Mouse (Mus musculus) embryo, embryonic 9.5 days (tissue): ENCODE measurements at regions not wholly inside any gene's neighbourhood (a gene's known extent, or its start where the extent isn't known, plus 50 kb on each side); places are given as distances from the start of the nearest gene placed in this dataset.

ENCODE experiments used
- DNase-seq: peaks from one replicate; pipeline ENCODE4 v3.0.0-alpha.2; 2017; ENCODE audit errors: extremely low spot score

DNA sequence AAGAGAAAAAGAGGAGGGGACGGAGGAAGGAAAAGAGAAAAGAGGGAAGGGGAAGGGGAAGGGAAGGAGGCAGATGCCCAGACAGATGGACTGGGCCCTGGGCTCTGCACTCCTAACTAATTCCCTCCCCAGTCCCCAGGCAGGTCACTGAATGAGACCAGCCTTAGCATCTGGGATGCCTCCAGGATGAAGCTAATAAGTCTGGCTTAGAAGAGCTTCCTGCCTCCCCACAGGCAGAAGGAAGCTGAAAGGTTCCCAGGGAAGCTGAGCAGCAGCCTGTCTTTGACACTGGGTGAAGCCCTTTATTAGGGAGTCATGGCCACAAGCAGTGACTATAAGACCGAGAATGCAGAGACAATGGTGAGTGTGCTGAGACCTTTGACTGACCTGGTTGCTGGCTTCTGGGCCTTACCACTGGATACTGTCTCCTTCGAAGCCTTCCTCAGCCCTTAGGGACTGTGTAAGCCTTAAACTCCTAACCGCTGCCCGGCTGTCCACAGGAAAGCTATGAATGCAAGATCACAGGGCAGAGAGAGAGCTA, 76.7 kb upstream of the Bod1 start:
- DNase-seq = no peak

DNA sequence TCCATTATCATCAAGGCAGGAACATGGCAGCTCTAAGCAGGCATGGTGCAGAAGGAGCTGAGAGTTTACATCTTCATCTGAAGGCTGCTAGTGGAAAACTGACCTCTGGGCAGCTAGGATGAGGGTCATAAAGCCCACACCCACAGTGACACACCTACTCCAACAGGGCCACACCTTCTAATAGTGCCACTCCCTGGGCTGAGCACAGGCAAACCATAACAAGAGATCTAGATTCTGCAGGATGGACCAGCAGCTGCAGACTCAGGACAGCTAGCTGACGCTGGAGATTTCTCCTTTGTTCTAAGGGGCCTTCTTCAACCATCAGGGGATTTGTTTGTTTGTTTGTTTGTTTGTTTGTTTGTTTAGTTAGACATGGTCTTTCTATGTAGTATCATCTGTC, 79.6 kb upstream of the Bod1 start:
- no peak for DNase-seq

- no peak for DNase-seq
Measured at GRCm38 (mm10) chr11:31753211-31753610, 81.5 kb upstream of the Bod1 start.

DNA sequence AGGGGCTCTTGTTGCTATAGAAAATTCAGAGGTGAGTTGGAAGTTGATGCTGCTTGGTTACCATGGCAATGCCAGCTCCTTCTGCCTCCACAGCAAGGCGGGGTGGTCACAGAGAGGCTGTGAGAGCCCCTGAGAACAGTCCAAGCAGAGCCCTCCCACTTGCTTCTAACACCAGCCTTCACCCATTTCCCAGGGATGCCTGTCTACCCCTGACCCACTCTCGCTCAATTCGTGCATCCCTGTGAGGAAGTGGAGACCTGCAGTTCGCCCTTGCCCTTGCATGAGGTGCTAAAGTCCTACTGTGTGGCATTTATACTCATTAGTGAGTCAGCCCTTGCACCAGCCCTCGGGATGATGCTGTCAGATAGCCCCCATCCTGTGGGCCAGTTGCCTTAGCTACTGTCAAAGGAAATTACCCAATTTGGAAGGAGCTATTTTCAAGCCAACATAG, 82.1 kb upstream of the Bod1 start:
- no peak for DNase-seq

GRCm38 (mm10) chr11:31754416-31754815, 82.7 kb upstream of the Bod1 start:
- no peak for DNase-seq

GRCm38 (mm10) chr11:31755858-31756257, 84.2 kb upstream of the Bod1 start:
- DNase-seq = no peak

DNA sequence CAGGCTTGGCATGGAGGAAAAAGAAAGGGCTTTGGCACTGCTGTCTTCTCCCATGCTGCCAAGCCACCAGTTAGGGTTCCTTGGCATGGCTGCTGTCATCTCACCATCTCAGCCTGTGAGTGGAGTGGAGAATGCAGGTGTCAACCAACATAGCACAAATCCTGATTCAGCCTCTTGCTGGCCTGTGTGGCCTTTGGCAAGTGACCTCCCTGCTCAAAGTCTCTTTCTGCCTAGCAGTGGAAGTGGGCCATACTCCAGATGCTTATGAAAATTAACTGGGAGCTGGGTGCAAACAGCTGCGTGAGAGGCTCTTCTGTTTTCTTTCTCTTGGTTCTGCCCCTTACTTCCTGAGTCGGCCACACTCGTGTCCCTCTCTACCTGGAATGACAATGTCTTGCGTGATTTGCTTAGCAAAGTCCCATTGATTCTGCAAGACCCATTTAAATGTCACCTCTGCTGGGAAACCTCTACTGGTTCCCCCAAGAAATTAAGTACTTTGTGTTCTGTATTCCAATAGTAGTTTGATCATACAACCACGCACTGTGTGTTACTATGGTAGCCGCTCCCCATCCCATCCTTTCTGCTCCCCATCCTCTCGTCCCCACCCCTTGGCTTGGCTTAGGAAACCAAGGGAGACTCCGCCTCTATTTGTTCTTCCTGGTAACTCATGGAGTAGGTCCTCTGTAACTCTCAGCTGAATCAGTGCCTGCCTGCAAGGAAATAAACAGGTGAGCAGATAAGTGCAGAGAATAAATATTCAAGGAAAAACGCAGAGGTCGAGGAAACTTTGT, 84.9 kb upstream of the Bod1 start:
- DNase-seq = no peak

DNA sequence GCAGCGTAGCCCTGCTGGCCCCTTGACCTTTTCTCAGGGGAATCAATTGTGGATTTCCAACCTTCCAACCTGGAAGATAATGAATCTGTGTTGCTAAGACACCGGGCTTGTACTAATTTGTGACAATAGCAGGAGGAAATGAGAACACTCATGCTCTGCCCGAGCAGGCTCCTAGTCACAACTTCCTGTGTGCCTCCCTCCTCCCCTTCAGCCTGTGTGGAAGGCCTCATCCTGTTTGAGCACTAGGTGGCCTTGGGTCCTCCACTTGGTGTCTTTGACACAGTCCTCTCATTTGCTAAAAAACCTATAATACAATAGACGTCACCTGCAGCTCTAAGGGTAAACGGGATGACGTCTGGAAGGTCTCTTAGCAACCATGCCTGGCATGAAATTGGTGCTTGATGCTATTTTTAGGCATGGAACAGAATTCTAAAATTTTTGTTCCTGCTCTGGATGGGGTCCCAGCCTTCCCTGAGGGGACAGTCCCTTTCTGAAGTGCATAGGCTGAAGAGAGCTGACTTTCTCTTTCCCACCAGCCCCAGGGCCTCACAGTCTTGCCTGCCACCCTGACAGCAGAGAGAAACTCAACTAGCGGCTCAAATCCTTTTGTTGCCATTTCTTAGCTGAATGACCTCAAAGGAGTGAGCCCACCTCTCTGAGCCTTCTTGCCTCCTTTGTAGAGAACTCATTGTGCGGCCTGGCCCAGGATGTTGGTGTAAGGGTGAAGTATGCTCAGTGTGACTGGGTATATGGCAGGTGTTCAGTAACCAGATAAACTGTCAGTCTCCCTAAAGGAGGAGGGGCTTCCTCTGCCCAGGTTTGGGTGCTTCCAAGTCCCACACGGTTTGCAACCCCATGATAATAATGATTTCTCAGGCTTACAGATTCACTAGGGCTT, 88.4 kb upstream of the Bod1 start:
- DNase-seq = no peak

- no peak for DNase-seq
Measured at GRCm38 (mm10) chr11:31763856-31764255, 92.2 kb upstream of the Bod1 start.

DNA sequence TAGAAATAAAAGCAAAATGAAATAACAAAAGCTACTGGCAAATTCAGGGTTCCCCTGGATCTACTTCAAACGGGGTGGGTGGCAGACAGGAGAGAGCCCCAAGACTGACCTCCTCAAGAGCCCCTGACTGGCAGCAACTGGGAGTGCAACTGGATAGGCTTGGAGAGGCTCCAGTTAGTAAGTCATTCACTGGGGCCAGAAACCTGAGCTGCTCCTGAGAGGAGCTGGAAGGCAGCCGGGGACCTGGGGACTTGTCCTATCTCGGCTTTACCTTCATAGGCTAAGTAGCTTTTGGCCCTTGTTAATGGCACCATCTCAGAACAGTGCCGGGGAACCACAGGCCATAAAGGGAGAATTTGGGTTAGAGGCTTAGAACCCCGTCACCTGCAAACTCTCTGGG, 94.6 kb upstream of the Bod1 start:
- DNase-seq = no peak

DNA sequence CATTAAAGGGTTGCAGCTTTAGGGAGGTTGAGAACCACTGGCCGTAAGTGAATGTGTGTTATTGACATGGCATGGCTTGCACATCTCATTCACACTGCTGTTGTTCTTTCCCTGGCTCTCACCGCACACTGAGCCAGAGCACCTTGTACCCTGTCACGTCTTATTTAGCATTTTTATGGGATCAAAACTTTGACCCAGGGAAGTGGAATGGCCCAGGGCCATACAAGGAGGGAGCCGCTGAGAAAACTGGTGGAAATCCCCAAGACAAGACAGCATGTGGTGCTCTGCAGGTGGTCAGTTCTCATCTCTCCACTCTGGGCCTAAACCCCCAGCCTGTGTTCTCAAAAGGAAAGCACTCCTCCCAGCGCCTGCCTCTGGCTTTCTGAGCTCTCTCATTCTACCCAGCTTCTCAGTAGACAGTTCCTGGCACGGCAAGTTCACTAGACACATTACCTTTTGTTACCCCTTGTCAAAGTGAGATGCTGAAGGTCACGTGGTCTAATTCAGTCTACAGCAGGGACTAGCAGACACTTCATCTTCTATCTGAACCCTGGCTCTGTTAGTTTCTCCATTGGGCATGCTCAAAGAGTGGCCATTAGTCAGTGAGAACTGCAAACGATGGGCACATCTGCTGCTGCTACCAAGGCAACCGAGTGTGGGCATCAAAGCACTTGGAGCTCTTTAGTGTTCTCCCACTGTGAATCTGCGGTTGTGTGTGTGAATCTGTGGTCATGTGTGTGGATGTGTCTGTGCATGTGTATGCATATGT, 96.2 kb upstream of the Bod1 start:
- no peak for DNase-seq

- no peak for DNase-seq
Measured at GRCm38 (mm10) chr11:31769804-31770654, 98.3 kb upstream of the Bod1 start.

DNA sequence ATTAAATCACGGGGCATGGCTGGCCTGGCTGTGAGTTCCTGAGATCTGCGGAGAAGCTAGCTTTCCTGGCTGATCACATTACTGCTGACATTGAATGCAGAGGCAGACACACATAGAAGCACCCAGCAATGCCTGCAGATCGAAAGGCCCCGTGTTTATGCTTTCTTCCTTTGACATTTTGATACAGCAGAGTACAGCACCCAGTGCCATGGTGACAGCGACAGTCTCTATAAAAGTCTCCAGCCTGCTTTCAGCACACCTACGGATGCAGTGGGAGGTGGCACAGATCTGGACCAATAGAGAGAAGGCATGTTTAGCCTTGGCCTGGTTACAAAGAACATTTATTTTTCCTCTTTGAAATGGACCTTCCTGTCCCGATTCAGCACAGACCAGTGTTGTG, 99.2 kb upstream of the Bod1 start:
- no peak for DNase-seq

- no peak for DNase-seq
Measured at GRCm38 (mm10) chr11:31771491-31772439, 100.1 kb upstream of the Bod1 start.

GRCm38 (mm10) chr11:31777531-31777930, 94.5 kb upstream of the Cpeb4 start:
- no peak for DNase-seq

DNA sequence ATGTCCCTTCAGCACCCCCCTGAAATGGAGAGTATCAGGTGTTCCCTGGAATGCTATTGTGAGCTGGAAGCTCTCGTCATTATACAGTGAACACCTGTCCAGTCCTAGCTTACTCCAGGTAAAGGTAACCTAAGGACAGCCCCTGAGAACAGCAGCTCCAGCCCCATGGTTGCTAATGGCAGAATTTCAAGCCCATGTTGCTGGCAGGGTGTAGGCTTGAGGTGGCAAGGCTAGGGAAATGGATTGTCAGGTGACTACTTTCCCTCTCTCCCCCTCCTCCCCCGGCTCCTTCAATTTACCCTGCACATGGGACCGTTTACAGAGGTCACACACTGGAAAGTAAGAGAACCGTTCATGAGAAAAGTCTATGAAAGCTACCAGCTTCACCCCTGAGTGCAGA, 93.2 kb upstream of the Cpeb4 start:
- DNase-seq = no peak

GRCm38 (mm10) chr11:31779267-31779666, 92.7 kb upstream of the Cpeb4 start:
- DNase-seq = no peak

DNA sequence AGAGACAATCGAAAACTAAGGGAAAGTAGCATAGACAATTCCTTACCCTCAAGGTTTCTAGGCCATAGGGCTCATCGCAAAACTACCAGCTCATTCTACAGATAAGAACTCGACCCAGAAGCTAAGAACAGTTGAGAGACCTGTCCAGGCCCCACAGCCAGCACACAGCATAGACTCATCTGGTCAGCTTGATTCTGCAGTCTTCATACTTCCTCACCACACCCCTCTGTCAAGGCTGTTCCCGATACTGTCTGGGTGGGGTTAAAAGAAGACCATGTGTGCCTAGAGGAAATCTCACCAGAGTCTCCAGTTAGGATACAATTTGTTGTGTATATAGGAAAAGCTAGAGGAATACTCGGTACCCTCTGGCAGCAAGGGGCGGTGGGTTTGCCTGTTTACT, 91.0 kb upstream of the Cpeb4 start:
- DNase-seq = no peak

DNA sequence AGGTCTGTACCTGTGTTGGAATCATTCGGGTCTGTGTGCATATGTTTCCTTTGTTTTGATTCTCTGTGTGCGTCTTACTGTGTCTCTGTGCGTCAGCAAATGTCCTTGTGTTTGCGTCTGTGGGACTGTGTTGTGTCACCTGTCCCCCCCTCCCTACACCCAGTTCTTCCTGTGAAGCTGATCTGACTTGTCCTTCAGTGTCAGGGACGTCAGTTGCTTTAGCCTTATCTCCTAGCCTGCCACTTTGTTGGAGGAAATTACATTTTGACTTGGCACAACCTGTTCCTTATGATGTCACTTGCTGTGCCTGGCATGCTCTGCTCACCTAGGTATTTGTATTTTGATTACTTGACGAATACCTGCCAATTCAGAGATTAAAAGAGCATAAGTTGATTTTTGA, 90.4 kb upstream of the Cpeb4 start:
- no peak for DNase-seq
